Mouse (Mus musculus) regulatory T cell (primary cell): ENCODE data around the gene Atp2b4.

Source experiments
- in situ Hi-C: fragments of 300-600 bp; cut with MboI, MseI; formaldehyde crosslinking; loops from one replicate; pipeline ENCODE4 v1.15.1; 2025; ENCODE audit warnings: high pct_unique_total_duplicates

Atp2b4 gene

DNA sequence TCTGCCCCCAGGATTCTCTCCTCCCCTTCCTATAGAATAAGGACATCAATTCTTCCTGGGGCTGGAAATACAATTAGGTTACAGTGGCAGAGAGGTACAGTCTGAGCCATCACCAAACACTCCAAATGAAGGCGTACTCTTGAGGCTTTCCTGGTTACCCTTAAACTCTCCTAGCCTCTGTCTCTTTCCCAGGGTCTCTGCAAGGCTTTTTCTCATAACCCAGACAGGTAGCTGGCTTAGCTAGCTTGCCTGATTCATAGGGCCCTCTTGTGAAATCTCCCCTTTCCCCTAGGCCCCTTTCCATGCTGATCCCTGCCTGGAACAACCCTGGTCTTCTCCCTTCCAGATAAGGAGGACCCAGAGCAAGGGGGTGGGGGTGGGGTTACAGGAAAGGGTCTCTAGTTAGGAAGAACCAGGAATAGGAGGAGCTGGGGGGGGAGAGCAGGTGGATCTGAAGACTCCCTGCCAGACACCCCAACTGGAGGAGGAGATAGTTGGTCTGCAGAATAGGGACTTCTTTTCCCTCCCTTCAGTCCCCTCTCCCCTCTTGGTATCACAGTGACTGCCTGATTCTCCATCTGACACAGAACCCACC, 1.9 kb downstream of the Atp2b4 start:
- in situ Hi-C loops = no loop called here

DNA sequence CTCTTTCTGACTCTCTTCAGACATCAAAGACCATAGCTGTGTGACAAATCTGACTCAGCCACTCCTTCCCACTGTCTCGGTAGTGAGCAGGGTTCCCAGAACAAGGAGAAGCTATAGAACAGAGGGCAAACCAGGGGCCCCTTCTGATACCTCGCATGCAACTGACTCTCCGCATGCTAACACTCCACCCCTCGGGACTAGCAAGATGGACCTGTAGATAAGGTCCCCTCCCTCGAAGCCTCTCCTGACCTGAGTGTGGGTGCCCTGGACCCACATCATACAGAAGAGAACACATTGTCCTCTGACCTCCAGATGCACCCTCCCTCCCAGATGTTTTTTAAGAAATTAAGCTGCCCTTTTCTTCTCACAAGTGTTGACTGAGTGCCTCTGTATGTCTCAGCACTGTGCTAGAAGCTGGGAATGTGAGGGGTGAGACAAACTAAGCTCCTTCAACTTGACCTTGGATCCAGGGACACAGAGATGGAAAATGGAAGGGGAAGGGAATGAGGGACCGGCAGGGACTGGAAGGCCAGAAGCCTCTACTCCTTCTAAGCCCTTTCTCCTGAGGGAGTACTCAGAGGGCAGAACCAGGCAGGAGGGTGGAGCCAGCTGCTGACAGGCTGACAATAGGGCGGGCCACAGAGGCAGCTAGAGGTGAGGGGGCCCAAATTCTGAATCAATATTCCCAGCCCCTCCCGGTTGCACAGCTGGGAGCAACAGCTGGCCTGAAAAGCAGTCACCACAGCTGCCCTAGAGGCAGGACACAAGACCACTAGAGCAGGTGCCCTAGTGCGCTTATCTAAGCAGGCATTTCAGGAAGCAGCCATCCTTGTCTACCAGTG, 2.6 kb downstream of the Atp2b4 start:
- in situ Hi-C loops = no loop called here

DNA sequence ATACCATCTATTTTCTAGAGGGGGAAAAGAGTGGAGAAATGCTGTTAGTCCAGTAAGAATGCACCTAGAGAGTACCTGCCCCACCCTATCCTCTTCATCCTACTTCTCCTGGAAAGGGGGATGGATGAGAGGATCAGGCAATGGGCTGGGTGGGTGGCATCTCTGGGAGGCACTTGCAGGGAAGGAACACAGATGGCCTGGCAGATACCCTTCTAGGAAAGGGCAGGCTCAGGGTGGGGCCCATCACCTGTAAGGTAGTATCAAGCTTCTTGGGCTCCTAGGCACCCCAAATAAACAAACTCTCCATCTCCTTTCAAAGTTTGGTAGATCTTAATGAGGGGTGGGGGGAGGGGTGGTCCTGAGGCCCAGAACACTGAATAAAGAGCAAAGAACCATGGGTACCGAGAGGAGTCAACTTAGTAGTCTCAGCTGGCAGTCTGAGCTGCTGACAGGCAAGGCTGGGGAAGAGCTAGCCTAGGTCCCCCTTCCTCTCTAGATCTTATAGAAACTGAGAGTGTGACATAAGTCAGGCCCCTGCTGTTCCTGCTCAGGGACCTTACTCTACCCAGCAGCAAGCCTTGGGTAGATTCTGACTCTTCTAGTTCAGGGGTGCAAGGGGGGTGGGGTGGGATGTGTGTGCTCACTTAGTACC, 3.4 kb downstream of the Atp2b4 start:
- in situ Hi-C loops = no loop called here

DNA sequence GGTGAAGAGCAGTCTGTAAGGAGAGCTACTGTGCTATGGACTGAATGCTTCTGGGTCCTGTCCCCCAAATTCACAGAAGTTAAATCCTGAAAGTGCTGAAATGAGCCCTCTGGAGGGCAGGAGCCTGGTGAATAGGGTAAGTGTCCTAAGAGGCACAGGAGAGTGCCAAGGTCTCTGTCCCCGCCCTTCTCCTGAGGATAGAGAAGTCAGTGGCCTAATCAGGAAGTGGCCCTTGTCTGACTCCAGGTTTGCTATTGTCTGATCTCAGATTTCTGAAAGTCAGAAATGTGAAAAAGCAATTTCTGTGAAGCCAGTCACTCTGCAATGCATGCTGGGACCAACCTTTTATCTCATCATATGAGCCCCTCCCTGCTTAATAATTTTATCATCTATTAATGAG, 7.2 kb downstream of the Atp2b4 start:
- in situ Hi-C loops = no loop called here

DNA sequence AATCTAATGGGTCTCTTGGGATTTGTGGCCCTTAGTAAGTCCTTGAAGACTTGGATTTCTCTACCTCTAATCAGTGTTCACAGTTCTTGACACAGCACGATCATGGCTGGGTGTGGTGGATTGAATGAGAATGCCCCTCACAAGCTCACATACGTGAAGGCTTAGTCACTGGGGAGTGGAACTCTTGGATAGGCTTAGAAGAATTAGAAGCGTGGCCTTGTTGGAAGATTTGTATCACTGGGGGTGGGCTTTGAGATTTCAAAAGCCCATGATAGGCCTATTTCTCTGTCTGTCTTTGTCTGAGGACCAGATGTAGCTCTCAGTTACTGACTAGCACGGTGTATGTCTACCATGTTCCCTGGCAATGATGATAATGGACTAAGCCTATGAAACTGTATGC, 10.8 kb downstream of the Atp2b4 start:
- in situ Hi-C loops = no loop called here

GRCm38 (mm10) chr1:133788864-133789263, 12.0 kb downstream of the Atp2b4 start:
- in situ Hi-C loops = no loop called here

- in situ Hi-C loops = no loop called here
Measured at GRCm38 (mm10) chr1:133787500-133788210, 13.2 kb downstream of the Atp2b4 start.

GRCm38 (mm10) chr1:133784621-133785020, 16.2 kb downstream of the Atp2b4 start:
- in situ Hi-C loops = no loop called here

DNA sequence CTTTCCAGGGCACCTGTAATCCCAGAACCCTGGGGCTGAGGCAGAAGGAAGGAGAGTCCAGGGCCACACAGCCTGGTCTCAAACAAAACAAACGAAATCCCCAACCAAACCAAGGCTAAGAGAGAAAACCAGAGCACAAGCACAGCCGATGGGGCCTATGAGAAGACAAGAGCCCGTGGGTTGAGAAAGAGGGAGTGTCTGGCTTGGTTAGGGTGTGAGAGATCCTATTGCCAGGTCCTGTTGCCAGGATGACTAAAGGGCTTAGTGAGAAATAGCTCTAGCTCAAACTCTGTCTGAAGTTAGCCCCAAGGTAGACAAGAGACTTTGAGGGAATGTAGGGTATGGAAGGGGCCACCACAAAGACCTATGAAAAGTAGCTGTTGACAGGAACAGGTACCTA, 19.3 kb downstream of the Atp2b4 start:
- in situ Hi-C loops = no loop called here

GRCm38 (mm10) chr1:133779043-133779442, 21.8 kb downstream of the Atp2b4 start:
- in situ Hi-C loops = no loop called here

DNA sequence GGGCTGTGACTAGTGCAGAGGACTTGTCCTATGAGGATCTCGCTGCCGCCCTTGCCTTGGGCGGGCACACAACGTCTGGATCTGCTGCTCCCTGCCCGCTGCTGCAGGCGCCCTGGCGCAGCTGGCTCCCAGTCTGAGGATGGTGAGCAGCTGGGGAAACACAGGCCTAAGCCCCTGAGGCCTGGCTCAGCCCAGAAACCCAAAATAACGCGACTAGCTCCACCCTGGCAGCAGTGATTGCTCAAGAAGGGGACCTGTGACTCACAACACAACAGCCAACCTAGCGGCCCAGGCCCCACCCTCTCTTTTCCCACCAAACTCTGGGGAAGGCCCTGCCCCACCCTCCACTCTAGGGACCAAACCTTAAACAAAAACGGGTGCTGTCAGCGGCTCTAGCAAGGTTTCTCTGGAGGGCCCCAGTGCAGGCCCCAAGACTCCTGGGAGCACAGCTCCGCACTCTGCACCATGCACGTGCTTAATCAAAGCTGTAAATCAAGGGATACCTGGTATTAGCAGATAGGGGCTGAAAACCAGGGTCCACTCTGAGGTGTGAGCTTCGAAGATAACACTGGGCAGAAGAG, 23.1 kb downstream of the Atp2b4 start:
- in situ Hi-C loops = no loop called here

DNA sequence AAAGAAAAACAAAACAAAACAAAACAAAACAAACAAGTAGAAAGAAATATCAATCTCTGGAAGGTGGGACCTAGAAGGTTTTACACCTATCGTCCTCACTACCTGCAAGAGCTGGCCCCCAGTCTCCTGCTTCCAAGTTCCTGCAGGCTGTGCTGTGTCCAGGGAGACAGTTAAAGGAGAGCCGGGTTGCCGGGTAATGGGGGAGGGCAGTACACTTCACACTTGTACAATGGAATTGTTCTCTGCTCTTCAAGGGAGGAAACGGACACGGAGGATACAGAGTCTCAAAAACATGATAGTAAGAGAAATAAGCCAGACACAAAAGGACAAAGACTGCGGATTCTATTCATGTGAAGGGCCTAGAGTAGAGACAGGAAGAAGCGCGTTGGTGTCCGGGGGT, 28.3 kb downstream of the Atp2b4 start:
- in situ Hi-C loops = no loop called here

DNA sequence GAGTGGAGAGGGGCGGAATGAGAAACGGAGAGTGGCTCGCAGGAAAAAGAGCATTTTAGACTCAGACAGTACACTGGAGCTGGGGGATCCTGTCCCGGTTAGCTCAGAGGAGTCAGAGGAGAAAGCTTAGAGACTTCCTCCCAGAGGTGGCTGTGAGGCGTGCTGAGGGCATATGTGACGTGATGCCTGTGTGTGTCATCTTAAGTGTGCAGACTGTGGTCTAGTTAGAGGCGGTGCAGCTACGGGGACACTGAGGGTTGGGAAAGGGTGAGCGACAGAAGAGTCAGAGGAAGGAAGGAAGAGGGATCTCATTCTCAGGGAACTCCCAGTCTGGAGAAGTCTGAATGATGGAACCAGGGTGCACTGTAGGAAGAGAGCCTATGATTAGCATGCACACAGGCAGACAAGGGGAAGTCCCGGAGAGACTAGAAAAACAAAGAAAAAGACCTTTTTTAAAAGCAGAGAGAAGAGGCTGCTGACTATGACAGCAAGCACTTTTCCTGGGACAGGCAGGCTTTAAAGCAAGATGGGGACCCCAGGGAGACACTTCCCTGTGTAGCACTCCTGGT, 28.9 kb downstream of the Atp2b4 start:
- in situ Hi-C loops = no loop called here

DNA sequence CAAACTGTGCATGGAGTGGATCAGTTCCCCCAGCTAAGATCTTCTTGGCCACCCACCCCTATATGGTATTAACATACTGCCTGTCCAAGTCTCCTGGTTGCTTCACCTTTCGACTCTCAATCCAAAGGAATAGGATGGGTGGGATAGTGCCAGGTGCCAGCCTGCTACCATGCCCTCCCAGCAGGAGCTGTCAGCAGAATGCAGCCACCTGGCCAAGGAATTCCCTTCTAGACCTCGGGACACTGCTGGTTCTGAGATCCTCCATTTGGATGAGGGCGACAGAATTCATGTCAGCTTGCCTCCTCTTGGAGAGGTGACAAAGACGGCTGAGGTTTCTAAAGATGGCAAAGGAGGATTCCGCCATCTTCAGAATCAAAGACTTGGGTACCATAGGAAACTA, 32.8 kb downstream of the Atp2b4 start:
- in situ Hi-C loops = no loop called here

DNA sequence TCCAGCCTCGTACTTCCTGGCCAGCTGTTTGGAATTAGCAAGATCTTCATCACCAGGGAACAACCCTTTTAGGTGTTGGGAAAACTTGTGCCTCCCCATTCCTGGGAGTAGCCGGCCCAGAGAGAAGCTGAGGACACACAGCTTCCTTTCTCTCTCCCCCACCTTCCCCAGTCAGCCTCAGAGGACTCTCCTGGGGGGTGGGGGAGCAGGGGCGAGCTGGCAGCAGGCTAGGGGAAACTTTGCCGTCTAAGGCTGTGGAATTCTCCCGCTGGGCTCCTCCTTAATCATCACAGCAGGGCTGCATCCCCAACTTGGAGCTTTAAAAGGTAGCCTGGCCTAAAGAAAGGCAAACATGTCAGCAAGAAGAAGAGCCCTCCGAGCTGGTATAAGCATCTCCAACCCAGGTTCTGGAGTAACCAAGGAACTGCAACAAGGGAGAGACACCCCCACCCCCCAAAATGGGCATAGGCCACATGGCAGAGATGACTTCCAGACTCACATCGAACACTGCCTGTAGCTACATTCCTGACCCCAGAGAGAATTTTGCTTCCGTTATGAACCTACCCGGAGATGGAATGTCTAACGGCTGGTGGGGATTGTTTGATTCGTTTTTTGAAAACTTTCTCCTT, 33.8 kb downstream of the Atp2b4 start:
- in situ Hi-C loops = no loop called here

GRCm38 (mm10) chr1:133765376-133765775, 35.5 kb downstream of the Atp2b4 start:
- in situ Hi-C loops = no loop called here

DNA sequence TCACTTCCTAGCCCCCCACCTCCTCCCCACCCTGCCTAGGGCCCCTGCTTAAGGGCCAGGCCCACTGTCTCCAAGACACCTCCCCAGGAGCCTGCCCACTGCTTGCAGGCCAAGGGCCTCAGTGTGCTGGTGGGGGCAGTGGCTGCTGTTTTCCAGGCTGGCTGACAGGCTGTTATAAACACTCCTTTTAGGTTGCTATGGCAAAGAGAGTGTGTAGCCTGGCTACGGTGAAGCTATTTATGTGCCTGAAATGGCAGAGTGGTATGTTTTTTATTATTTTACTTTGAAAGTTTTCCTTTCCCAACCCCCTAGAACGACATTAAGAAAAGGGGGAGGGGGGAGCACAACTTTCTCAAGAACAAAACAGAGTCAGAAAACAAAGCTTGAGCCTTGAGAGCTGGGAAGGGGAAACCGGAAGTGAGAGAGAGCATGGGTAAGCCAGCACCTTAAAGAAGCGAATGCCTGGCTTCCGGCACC, 37.9 kb downstream of the Atp2b4 start:
- in situ Hi-C loops = no loop called here

- in situ Hi-C loops = no loop called here
Measured at GRCm38 (mm10) chr1:133761278-133761677, 39.6 kb downstream of the Atp2b4 start.

- in situ Hi-C loops = no loop called here
Measured at GRCm38 (mm10) chr1:133754317-133754868, 46.4 kb downstream of the Atp2b4 start.

GRCm38 (mm10) chr1:133753325-133753724, 47.5 kb downstream of the Atp2b4 start:
- in situ Hi-C loops = no loop called here

GRCm38 (mm10) chr1:133751621-133752020, 49.2 kb downstream of the Atp2b4 start:
- in situ Hi-C loops = no loop called here
